Mouse (Mus musculus) embryonic facial prominence, embryonic 14.5 days (tissue): Measurements from ENCODE around the gene Rem2. TPM values are rescaled to one million over a fixed set of nuclear protein-coding genes. Genes with fewer than 3 reads are reported as not detected.
A peak's percentile ranks its signal among the peaks of the same experiment; 100 is the strongest.

ENCODE experiments used
- ATAC-seq: fragments of 200-750 bp; cut with Nextera tagmentation; 2 replicates; pipeline ENCODE4 v1.8.0; 2017; ENCODE audit warnings: low read depth, moderate number of reproducible peaks, moderate TSS enrichment
- DNase-seq: peaks from one replicate; pipeline ENCODE4 v3.0.0-alpha.2; 2015; ENCODE audit warnings: low spot score
- H3K27ac ChIP-seq: fragments of 300-500 bp; sonication (generic); replicated peaks from 2 replicates; pipeline ENCODE4 v1.5.1; 2014; ENCODE audit warnings: low read depth, mild to moderate bottlenecking, low read length, moderate library complexity
- H3K27me3 ChIP-seq: fragments of 300-500 bp; sonication (generic); replicated peaks from 2 replicates; pipeline ENCODE4 v1.6.1; 2014; ENCODE audit warnings: low read length; ENCODE audit not compliant: control insufficient read depth, insufficient read depth
- H3K36me3 ChIP-seq: fragments of 300-500 bp; sonication (generic); 2 replicates; pipeline ENCODE4 v1.6.1; 2014; ENCODE audit warnings: low read length, mixed read lengths; ENCODE audit not compliant: control insufficient read depth, insufficient read depth
- H3K4me1 ChIP-seq: fragments of 300-500 bp; sonication (generic); 2 replicates; pipeline ENCODE4 v1.6.1; 2014; ENCODE audit warnings: antibody characterized with exemption, low read length; ENCODE audit not compliant: control insufficient read depth, insufficient read depth
- H3K4me2 ChIP-seq: fragments of 300-500 bp; sonication (generic); 2 replicates; pipeline ENCODE4 v1.6.1; 2014; ENCODE audit warnings: low read depth, mild to moderate bottlenecking, low read length, moderate library complexity, mixed read lengths
- H3K4me3 ChIP-seq: fragments of 300-500 bp; sonication (generic); 2 replicates; pipeline ENCODE4 v1.5.1; 2014; ENCODE audit warnings: low read depth, mild to moderate bottlenecking, low read length
- H3K9ac ChIP-seq: fragments of 300-500 bp; sonication (generic); 2 replicates; pipeline ENCODE4 v1.6.1; 2014; ENCODE audit warnings: low read depth, mild to moderate bottlenecking, low read length, moderate library complexity, mixed read lengths
- H3K9me3 ChIP-seq: fragments of 300-500 bp; sonication (generic); 2 replicates; pipeline ENCODE4 v1.6.1; 2016; ENCODE audit warnings: low read length; ENCODE audit not compliant: control insufficient read depth
- WGBS: fragments of 180-500 bp; shearing (Covaris S2); extraction: QIAGEN DNeasy Blood & Tissue Kit; methylation state at CpG from one replicate; pipeline ENCODE4 v1.1.7; 2014; 5-methylcytosine and 5-hydroxymethylcytosine counted together
- polyA plus RNA-seq: library from polyadenylated mRNA; unstranded; fragments of >200 nt; fragmentation: Nextera tagmentation; extraction: Ambion mirVana; gene quantifications from 2 replicates; pipeline ENCODE4 v1.2.1, GENCODE M21; 2014

Rem2 gene
- polyA plus RNA-seq, 1 experiment from 2014 or later = 1.7 TPM

GRCm38 (mm10) chr14:54463108-54463958 lies 12.6 kb upstream of the Rem2 start:
- Histone ChIP-seq H3K9ac (peak overlapping the region; percentile 82), H3K27me3 (no peaks in the 10 kb centered on the region), H3K4me3 (peak overlapping the region; percentile 88), H3K4me2 (peak overlapping the region; percentile 83), H3K4me1 (peaks cover 3% of the 10 kb centered on the region; the same call in 1 of the 2 replicates), H3K9me3 (no peaks in the 10 kb centered on the region), H3K36me3 (peaks cover 20% of the 10 kb centered on the region), H3K27ac (no peak overlapping the region)
- WGBS = 12% methylated on average over 12 of the region's 12 CpGs
- DNase-seq (no peak), ATAC-seq (peak; percentile 32; the same call in 1 of the 2 replicates)

- Histone ChIP-seq H3K27me3 (no peaks in the 10 kb centered on the region), H3K27ac (peak within 1 kb of the TSS; percentile 67), H3K4me3 (peak within 1 kb of the TSS; percentile 88), H3K36me3 (peaks cover 25% of the 10 kb centered on the region), H3K9ac (peak within 1 kb of the TSS; percentile 82), H3K9me3 (no peaks in the 10 kb centered on the region), H3K4me1 (peaks cover 3% of the 10 kb centered on the region; the same call in 1 of the 2 replicates), H3K4me2 (peak within 1 kb of the TSS; percentile 83)
- WGBS = 0% methylated on average over 4 of the region's 35 CpGs
- DNase-seq = peak; percentile 91
- ATAC-seq = peak; percentile 92
Measured at GRCm38 (mm10) chr14:54463959-54464292, 12.0 kb upstream of the Rem2 start, which contains the start of gene Lrp10. Lrp10 (plus strand) TSS chr14:54464137.

GRCm38 (mm10) chr14:54464293-54465005 lies 11.5 kb upstream of the Rem2 start:
- Histone ChIP-seq H3K36me3 (peaks cover 31% of the 10 kb centered on the region), H3K27me3 (no peaks in the 10 kb centered on the region), H3K9me3 (no peaks in the 10 kb centered on the region), H3K9ac (peak overlapping the region; percentile 82), H3K27ac (peak overlapping the region; percentile 67), H3K4me2 (peak overlapping the region; percentile 83), H3K4me3 (peak overlapping the region; percentile 88), H3K4me1 (peaks cover 3% of the 10 kb centered on the region; the same call in 1 of the 2 replicates)
- 1% methylated on average over 39 of the region's 57 CpGs for WGBS
- DNase-seq (peak; percentile 81), ATAC-seq (peak; percentile 74)

GRCm38 (mm10) chr14:54471467-54471866 lies 4.4 kb upstream of the Rem2 start:
- DNase-seq = no peak
- H3K9me3 ChIP-seq = no peaks in the 10 kb centered on the region
- H3K4me3 ChIP-seq = no peak overlapping the region
- H3K27ac ChIP-seq = no peak overlapping the region
- no peak for ATAC-seq
- H3K4me1 ChIP-seq = peaks cover 9% of the 10 kb centered on the region
- no peak overlapping the region for H3K4me2 ChIP-seq
- no peak overlapping the region for H3K9ac ChIP-seq
- WGBS = 90% methylated on average over 2 of the region's 2 CpGs
- H3K27me3 ChIP-seq = no peaks in the 10 kb centered on the region
- H3K36me3 ChIP-seq = peaks cover 47% of the 10 kb centered on the region

- Histone ChIP-seq H3K9me3 (no peaks in the 10 kb centered on the region), H3K36me3 (peaks cover 35% of the 10 kb centered on the region), H3K4me3 (no peak overlapping the region), H3K9ac (peak overlapping the region; percentile 8; the same call in 1 of the 2 replicates), H3K27ac (0 out of 2 replicates have a peak overlapping the region, but pooled peaks have one; percentile 21), H3K4me1 (peaks cover 17% of the 10 kb centered on the region), H3K4me2 (no peak overlapping the region), H3K27me3 (0 out of 2 replicates have a peak, but pooled peaks cover 10% of the 10 kb centered on the region)
- ATAC-seq = 0 out of 2 replicates have a peak, but pooled peaks have one; percentile 14
- DNase-seq = peak; percentile 84
- WGBS = 58% methylated on average over 5 of the region's 5 CpGs
Measured at GRCm38 (mm10) chr14:54472671-54473070, 3.2 kb upstream of the Rem2 start.

GRCm38 (mm10) chr14:54474744-54475143 lies 1.2 kb upstream of the Rem2 start:
- Histone ChIP-seq H3K27me3 (peaks cover 27% of the 10 kb centered on the region), H3K4me2 (no peak overlapping the region), H3K4me1 (peaks cover 21% of the 10 kb centered on the region), H3K9ac (no peak overlapping the region), H3K9me3 (no peaks in the 10 kb centered on the region), H3K4me3 (no peak overlapping the region), H3K36me3 (peaks cover 15% of the 10 kb centered on the region; the same call in 1 of the 2 replicates), H3K27ac (no peak overlapping the region)
- WGBS = 87% methylated on average over 5 of the region's 5 CpGs
- DNase-seq = no peak
- ATAC-seq = no peak

- Histone ChIP-seq H3K9ac (no peak overlapping the region), H3K36me3 (no peaks in the 10 kb centered on the region), H3K9me3 (no peaks in the 10 kb centered on the region), H3K4me2 (no peak overlapping the region; the same call in 1 of the 2 replicates), H3K27ac (no peak overlapping the region), H3K4me1 (peaks cover 21% of the 10 kb centered on the region), H3K27me3 (peaks cover 27% of the 10 kb centered on the region), H3K4me3 (no peak overlapping the region)
- DNase-seq (no peak), ATAC-seq (no peak)
- WGBS = 73% methylated on average over 15 of the region's 15 CpGs
Measured at GRCm38 (mm10) chr14:54477172-54477909, 1.4 kb downstream of the Rem2 start.

- no peak for DNase-seq
- Histone ChIP-seq H3K36me3 (no peaks in the 10 kb centered on the region), H3K27me3 (peaks cover 27% of the 10 kb centered on the region), H3K4me3 (peak overlapping the region; percentile 41), H3K9ac (peak overlapping the region; percentile 50), H3K4me2 (peak overlapping the region; percentile 65), H3K4me1 (peaks cover 21% of the 10 kb centered on the region), H3K27ac (no peak overlapping the region), H3K9me3 (no peaks in the 10 kb centered on the region)
- WGBS = 2% methylated on average over 25 of the region's 40 CpGs
- ATAC-seq = no peak
Measured at GRCm38 (mm10) chr14:54479451-54479920, 3.6 kb downstream of the Rem2 start.
